Mouse (Mus musculus) urinary bladder, postnatal 14 days (tissue): ENCODE results near the gene Abca8b.
"Not testable (repeated sequence)": the region's sequence is repeated elsewhere in the genome, so short reads cannot be mapped to it uniquely, and the experiment has no call there.

ENCODE experiments used
- DNase-seq: peaks from one replicate; pipeline ENCODE4 v3.0.0; 2021; ENCODE audit warnings: low spot score

Abca8b gene

GRCm38 (mm10) chr11:109995624-109996023 is at the start of gene Abca8b:
TSS of gene Abca8b (minus strand) at chr11:109995845.
- peak; percentile 71 for DNase-seq

GRCm38 (mm10) chr11:110037795-110038194 is 42.1 kb upstream of the Abca8b start:
- no peak for DNase-seq

GRCm38 (mm10) chr11:110028913-110029695 is 33.5 kb upstream of the Abca8b start:
- DNase-seq: peak; percentile 26

GRCm38 (mm10) chr11:110010836-110011546 is 15.3 kb upstream of the Abca8b start:
- DNase-seq: no peak

- DNase-seq: no peak
Observed at GRCm38 (mm10) chr11:109995013-109995412, 632 bp downstream of the Abca8b start.

GRCm38 (mm10) chr11:109994014-109994413 is 1.6 kb downstream of the Abca8b start:
- DNase-seq: no peak

GRCm38 (mm10) chr11:109991270-109991669 is 4.4 kb downstream of the Abca8b start:
- DNase-seq: no peak

- DNase-seq: no peak
Observed at GRCm38 (mm10) chr11:109990256-109990655, 5.4 kb downstream of the Abca8b start.

GRCm38 (mm10) chr11:109988164-109988563 is 7.5 kb downstream of the Abca8b start:
- DNase-seq: no peak

- DNase-seq: not testable (repeated sequence)
Observed at GRCm38 (mm10) chr11:109987460-109988072, 8.1 kb downstream of the Abca8b start.

- DNase-seq: no peak
Observed at GRCm38 (mm10) chr11:109981872-109982271, 13.8 kb downstream of the Abca8b start.

- DNase-seq: no peak
Observed at GRCm38 (mm10) chr11:109970521-109970920, 25.1 kb downstream of the Abca8b start.

- DNase-seq: no peak
Observed at GRCm38 (mm10) chr11:109961495-109962492, 33.9 kb downstream of the Abca8b start.

GRCm38 (mm10) chr11:109955185-109955584 is 40.5 kb downstream of the Abca8b start:
- no peak for DNase-seq

- DNase-seq: no peak
Observed at GRCm38 (mm10) chr11:109936915-109937314, 58.7 kb downstream of the Abca8b start.

- not testable (repeated sequence) for DNase-seq
Observed at GRCm38 (mm10) chr11:109933207-109933606, 62.4 kb downstream of the Abca8b start.

GRCm38 (mm10) chr11:109928489-109928888 is 67.2 kb downstream of the Abca8b start:
- no peak for DNase-seq

- no peak for DNase-seq
Observed at GRCm38 (mm10) chr11:109926718-109927680, 68.6 kb downstream of the Abca8b start.

GRCm38 (mm10) chr11:109922236-109922635 is 73.4 kb downstream of the Abca8b start:
- DNase-seq: no peak

- DNase-seq: no peak
Observed at GRCm38 (mm10) chr11:109919480-109919879, 76.2 kb downstream of the Abca8b start.
